ENCODE assay signal across 8 mouse cellular contexts in the genomic region with DNA sequence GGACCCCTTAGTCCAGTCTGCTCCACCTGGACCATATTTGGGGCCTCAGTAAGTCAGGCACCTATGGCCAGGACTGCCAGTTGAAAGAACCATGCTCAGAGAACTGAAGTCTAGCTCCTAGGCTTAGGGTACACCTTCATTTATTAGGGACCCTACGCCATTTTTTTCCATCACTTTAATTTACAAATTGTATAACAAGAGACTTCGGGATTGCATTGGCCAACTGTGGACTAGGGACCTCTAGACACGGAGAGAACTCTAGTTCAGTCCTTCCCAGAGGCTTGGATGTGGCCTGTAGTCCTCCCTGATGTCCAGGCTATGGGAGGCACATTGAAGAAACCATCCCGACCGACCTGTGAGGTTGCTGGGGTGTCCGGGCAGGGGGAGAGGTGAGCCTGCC. TPM values are rescaled to one million over a fixed set of nuclear protein-coding genes. Genes with fewer than 3 reads are reported as not detected.
DNase-seq lines count a peak whose midpoint lies in the region; ATAC-seq and TF ChIP-seq lines count a peak whose summit lies in the region.

Gene Mesp1 (minus strand): TSS at position 101 of the 400 bp plus-strand sequence.

- intact Hi-C loops in left cerebral cortex, postnatal 25 days (cut with DNase I) = no loop called here

- H3K4me3 ChIP-seq in lung, embryonic 16.5 days (ENCODE audit: low read length) = peak within 1 kb of the TSS; percentile 50
- peak within 1 kb of the TSS; percentile 46 for H3K4me3 ChIP-seq in forebrain, embryonic 13.5 days
- peak within 1 kb of the TSS; percentile 40 for H3K4me3 ChIP-seq in limb, embryonic 11.5 days (ENCODE audit: low read depth, low read length)
- H3K4me3 ChIP-seq in olfactory bulb, adult 2 months (ENCODE audit: insufficient read depth, low read depth, low read length) = peak within 1 kb of the TSS; percentile 43

- 72% methylated on average over 6 of the region's 6 CpGs for WGBS in lung, embryonic 16.5 days
- WGBS in forebrain, embryonic 13.5 days = 70% methylated on average over 6 of the region's 6 CpGs
- WGBS in limb, embryonic 11.5 days = 65% methylated on average over 6 of the region's 6 CpGs
- 90% methylated on average over 6 of the region's 6 CpGs for WGBS in olfactory bulb, adult 2 months

- peak within 1 kb of the TSS; percentile 78 for H3K4me2 ChIP-seq in lung, embryonic 16.5 days (ENCODE audit: low read depth, low read length)
- H3K4me2 ChIP-seq in forebrain, embryonic 13.5 days = peak within 1 kb of the TSS; percentile 73
- H3K4me2 ChIP-seq in limb, embryonic 11.5 days (ENCODE audit: low read depth, severe bottlenecking) = peak within 1 kb of the TSS; percentile 71

- TF ChIP-seq POLR2A in olfactory bulb, adult 2 months (IDR thresholded peaks at IDR 0.05; ENCODE audit: insufficient read depth, low read depth, low read length) = no peak

- no peak for DNase-seq in lung, postnatal 36 days
- DNase-seq in limb, embryonic 11.5 days (ENCODE audit: low spot score) = no peak
- DNase-seq in left cerebral cortex, postnatal 25 days (ENCODE audit: low spot score in 2 of 2) = no peak
- DNase-seq in cerebellum, adult 18-20 months = no peak
- no peak for DNase-seq in Muller cell, postnatal 12 days (ENCODE audit: inconsistent ontology term)

- no peaks in the 10 kb centered on the region for H3K36me3 ChIP-seq in lung, embryonic 16.5 days (ENCODE audit: control insufficient read depth, insufficient read depth, low read length)
- no peaks in the 10 kb centered on the region for H3K36me3 ChIP-seq in forebrain, embryonic 13.5 days (ENCODE audit: poor library complexity, severe bottlenecking)
- no peaks in the 10 kb centered on the region for H3K36me3 ChIP-seq in limb, embryonic 11.5 days (ENCODE audit: control insufficient read depth, insufficient read depth, low read length)

- H3K9ac ChIP-seq in lung, embryonic 16.5 days (ENCODE audit: low read length) = peak within 1 kb of the TSS; percentile 8; the same call in 1 of the 2 replicates
- H3K9ac ChIP-seq in forebrain, embryonic 13.5 days = peak within 1 kb of the TSS; percentile 60
- peak within 1 kb of the TSS; percentile 43; the same call in 1 of the 2 replicates for H3K9ac ChIP-seq in limb, embryonic 11.5 days (ENCODE audit: low read length)

- no peak within 1 kb of the TSS for H3K27ac ChIP-seq in lung, embryonic 16.5 days (ENCODE audit: low read length)
- H3K27ac ChIP-seq in forebrain, embryonic 13.5 days = no peak within 1 kb of the TSS
- no peak within 1 kb of the TSS for H3K27ac ChIP-seq in limb, embryonic 11.5 days (replicated peaks; ENCODE audit: low read depth, low read length)
- no peak within 1 kb of the TSS for H3K27ac ChIP-seq in olfactory bulb, adult 2 months (ENCODE audit: insufficient read depth, low read depth, low read length)

- TF ChIP-seq CTCF in olfactory bulb, adult 2 months (IDR thresholded peaks at IDR 0.05; ENCODE audit: insufficient read depth, low read depth, low read length) = no peak

- H3K9me3 ChIP-seq in lung, embryonic 16.5 days (ENCODE audit: control insufficient read depth, low read length) = no peaks in the 10 kb centered on the region
- H3K9me3 ChIP-seq in forebrain, embryonic 13.5 days (replicated peaks) = no peaks in the 10 kb centered on the region
- no peaks in the 10 kb centered on the region for H3K9me3 ChIP-seq in limb, embryonic 11.5 days (ENCODE audit: control insufficient read depth, low read length)

- peaks cover 8% of the 10 kb centered on the region for H3K4me1 ChIP-seq in lung, embryonic 16.5 days (replicated peaks; ENCODE audit: control insufficient read depth, insufficient read depth, low read length)
- peaks cover 15% of the 10 kb centered on the region; the same call in 1 of the 2 replicates for H3K4me1 ChIP-seq in forebrain, embryonic 13.5 days
- H3K4me1 ChIP-seq in limb, embryonic 11.5 days (ENCODE audit: control insufficient read depth, insufficient read depth, low read length) = peaks cover 3% of the 10 kb centered on the region
- peaks cover 13% of the 10 kb centered on the region for H3K4me1 ChIP-seq in olfactory bulb, adult 2 months (ENCODE audit: control insufficient read depth, insufficient read depth, low read length)

- ATAC-seq in lung, embryonic 16.5 days (ENCODE audit: low read depth) = no peak
- peak; percentile 14; the same call in 1 of the 2 replicates for ATAC-seq in forebrain, embryonic 13.5 days
- no peak for ATAC-seq in limb, embryonic 11.5 days (ENCODE audit: insufficient number of reproducible peaks, low FRiP score, low TSS enrichment, low read depth)

- H3K27me3 ChIP-seq in lung, embryonic 16.5 days (ENCODE audit: control insufficient read depth, insufficient read depth, low read depth, low read length) = peaks cover 44% of the 10 kb centered on the region
- H3K27me3 ChIP-seq in forebrain, embryonic 13.5 days = peaks cover 53% of the 10 kb centered on the region
- peaks cover 45% of the 10 kb centered on the region for H3K27me3 ChIP-seq in limb, embryonic 11.5 days (ENCODE audit: control insufficient read depth, insufficient read depth, low read length)

RNA-seq across cellular contexts. Expression of gene Mesp1, which starts in this region (rescaled TPM):
- polyA plus RNA-seq in lung, embryonic 16.5 days (2015; fragmentation: Nextera tagmentation; extraction: Ambion mirVana) = 0.21 TPM in 1 of 2 replicates, not detected in the other
- not detected in 2 replicates for polyA plus RNA-seq in forebrain, embryonic 13.5 days (2015; fragmentation: Nextera tagmentation; extraction: Ambion mirVana)
- not detected in 2 replicates for polyA plus RNA-seq in limb, embryonic 11.5 days (2014; fragmentation: Nextera tagmentation; extraction: Ambion mirVana)
- polyA plus RNA-seq in olfactory bulb, adult 2 months (2012; ENCODE audit: insufficient read depth, insufficient read length, low replicate concordance, missing spikeins) = not detected in 2 replicates
- under 1 TPM; 0.28 to 0.34 TPM for total RNA-seq in left cerebral cortex, postnatal 25 days (2021)

Comparison
In these comparisons a context has a peak if more than half of its experiments do, and no peak if none do; other contexts are left out.
1. Peak in ATAC-seq, H3K4me3 ChIP-seq, H3K9ac ChIP-seq and H3K4me2 ChIP-seq in forebrain, embryonic 13.5 days; RNA of the gene not detected or under 1 TPM.
2. H3K9ac ChIP-seq: peak in every context shown above with its lines; median percentile 60 in forebrain, embryonic 13.5 days; 43 in limb, embryonic 11.5 days; 8 in lung, embryonic 16.5 days.